8 mouse cellular contexts compared by ENCODE assay signal in the genomic region with DNA sequence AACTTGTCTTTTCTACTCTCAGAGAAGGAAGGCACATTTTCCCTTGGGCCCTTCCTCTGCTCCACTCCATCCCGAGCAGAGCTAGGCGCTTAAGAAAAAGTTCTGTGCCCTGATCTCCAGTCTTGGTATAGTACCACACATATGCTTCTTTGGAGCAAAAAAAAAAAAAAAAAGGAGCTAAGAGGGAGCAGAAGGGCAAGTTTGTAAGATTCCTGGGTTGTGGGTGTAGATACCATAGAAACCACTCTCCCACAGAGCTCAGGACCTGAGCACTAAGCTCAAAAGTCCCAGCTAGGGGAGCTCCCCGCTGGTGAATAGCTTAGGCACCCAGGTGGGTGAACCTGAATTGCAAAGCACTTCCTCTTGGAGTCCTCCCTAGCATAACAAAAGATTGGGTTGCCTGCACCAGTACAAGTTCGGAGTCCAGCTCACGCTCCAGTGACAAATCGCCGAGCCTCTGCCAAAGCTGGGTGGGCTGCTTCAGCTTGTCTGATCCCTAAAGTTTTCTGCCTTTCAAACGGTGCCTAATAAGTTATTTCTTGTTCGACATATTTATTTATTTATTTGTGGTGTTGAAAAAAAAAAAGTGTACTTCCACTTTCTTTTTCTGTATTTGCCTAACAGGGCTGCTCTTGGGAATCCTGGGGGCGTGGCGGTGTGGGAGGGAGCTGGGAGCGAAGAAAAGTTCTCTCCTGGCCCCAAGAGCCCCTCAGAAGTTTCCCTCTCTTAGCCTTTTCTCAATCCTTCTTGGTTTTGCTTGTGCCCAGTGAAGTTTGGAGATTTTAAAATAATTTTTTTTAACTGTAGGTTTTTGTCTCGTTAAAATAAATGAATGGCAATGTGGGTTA. TPM values are rescaled to one million over a fixed set of nuclear protein-coding genes. Genes with fewer than 3 reads are reported as not detected.
DNase-seq lines count a peak whose midpoint lies in the region; ATAC-seq lines count a peak whose summit lies in the region.

No protein-coding gene starts in this region.

- H3K4me1 ChIP-seq in hindbrain, embryonic 11.5 days (replicated peaks; ENCODE audit: control insufficient read depth, insufficient read depth, low read length), result peaks cover 11% of the 10 kb centered on the region
- peaks cover 9% of the 10 kb centered on the region; the same call in 1 of the 2 replicates for H3K4me1 ChIP-seq in liver, embryonic 12.5 days
- peaks cover 17% of the 10 kb centered on the region for H3K4me1 ChIP-seq in stomach, embryonic 15.5 days

- H3K36me3 ChIP-seq in hindbrain, embryonic 11.5 days (ENCODE audit: control insufficient read depth, insufficient read depth, low read length), result no peaks in the 10 kb centered on the region
- no peaks in the 10 kb centered on the region for H3K36me3 ChIP-seq in liver, embryonic 12.5 days
- no peaks in the 10 kb centered on the region for H3K36me3 ChIP-seq in stomach, embryonic 15.5 days

- H3K4me3 ChIP-seq in hindbrain, embryonic 11.5 days (ENCODE audit: low read depth, low read length), result peak overlapping the region; percentile 43; the same call in 1 of the 2 replicates
- H3K4me3 ChIP-seq in liver, embryonic 12.5 days, result peak overlapping the region; percentile 26
- peak overlapping the region; percentile 42 for H3K4me3 ChIP-seq in stomach, embryonic 15.5 days (replicated peaks)

- no peak overlapping the region for H3K27ac ChIP-seq in hindbrain, embryonic 11.5 days (ENCODE audit: low read depth, low read length)
- no peak overlapping the region for H3K27ac ChIP-seq in liver, embryonic 12.5 days
- no peak overlapping the region for H3K27ac ChIP-seq in stomach, embryonic 15.5 days

- H3K4me2 ChIP-seq in hindbrain, embryonic 11.5 days (replicated peaks; ENCODE audit: low read depth, low read length), result peak overlapping the region; percentile 84
- peak overlapping the region; percentile 53 for H3K4me2 ChIP-seq in liver, embryonic 12.5 days
- H3K4me2 ChIP-seq in stomach, embryonic 15.5 days, result peak overlapping the region; percentile 90

- H3K27me3 ChIP-seq in hindbrain, embryonic 11.5 days (ENCODE audit: control insufficient read depth, insufficient read depth, low read length), result peaks cover 35% of the 10 kb centered on the region
- H3K27me3 ChIP-seq in liver, embryonic 12.5 days (replicated peaks), result peaks cover 43% of the 10 kb centered on the region
- H3K27me3 ChIP-seq in stomach, embryonic 15.5 days (replicated peaks), result peaks cover 32% of the 10 kb centered on the region

- peak; percentile 27 for ATAC-seq in common myeloid progenitor, adult 5-6 weeks (replicated peaks; ENCODE audit: low read depth, poor library complexity, severe bottlenecking)
- ATAC-seq in hindbrain, embryonic 11.5 days (ENCODE audit: low FRiP score), result no peak; the same call in 1 of the 2 replicates
- no peak for ATAC-seq in liver, embryonic 12.5 days
- ATAC-seq in stomach, embryonic 15.5 days (ENCODE audit: insufficient read depth, low FRiP score, low read depth), result no peak

- intact Hi-C loops in gastrocnemius, postnatal 14 days (cut with DNase I; ENCODE audit: low total_unique reads), result no loop called here

- peak; percentile 26 for DNase-seq in gastrocnemius, postnatal 14 days
- DNase-seq in gastrocnemius, adult 18-20 months (ENCODE audit: low spot score), result no peak
- DNase-seq in hindbrain, embryonic 11.5 days (ENCODE audit: low spot score), result peak; percentile 31
- no peak for DNase-seq in cerebellum, adult 18-20 months
- DNase-seq in left cerebral cortex, adult 8-10 months (ENCODE audit: low spot score in 2 of 2), result no peak

- 4% methylated on average over 13 of the region's 13 CpGs for whole genome bisulfite sequencing in hindbrain, embryonic 11.5 days
- 10% methylated on average over 13 of the region's 13 CpGs for WGBS in liver, embryonic 12.5 days (ENCODE audit: insufficient replicate concordance)
- WGBS in stomach, embryonic 15.5 days, result 14% methylated on average over 13 of the region's 13 CpGs

- no peaks in the 10 kb centered on the region for H3K9me3 ChIP-seq in hindbrain, embryonic 11.5 days (ENCODE audit: control insufficient read depth, low read length)
- no peaks in the 10 kb centered on the region for H3K9me3 ChIP-seq in liver, embryonic 12.5 days (replicated peaks)
- H3K9me3 ChIP-seq in stomach, embryonic 15.5 days, result no peaks in the 10 kb centered on the region

- H3K9ac ChIP-seq in hindbrain, embryonic 11.5 days (ENCODE audit: low read depth, low read length), result no peak overlapping the region
- H3K9ac ChIP-seq in liver, embryonic 12.5 days, result no peak overlapping the region
- H3K9ac ChIP-seq in stomach, embryonic 15.5 days, result no peak overlapping the region

RNA-seq across cellular contexts. Expression of a gene that starts 2.9 kb away (rescaled TPM):
- total RNA-seq in gastrocnemius, postnatal 14 days (2021), result under 1 TPM; 0.27 to 0.33 TPM
- total RNA-seq in gastrocnemius, adult 18-20 months (2021), result not detected
- not detected in 2 replicates for total RNA-seq in common myeloid progenitor, adult 5-6 weeks (2017)
- 0.33 and 0.62 TPM in 2 replicates for polyA plus RNA-seq in hindbrain, embryonic 11.5 days (2014; fragmentation: Nextera tagmentation; extraction: Ambion mirVana)
- polyA plus RNA-seq in liver, embryonic 12.5 days (2016; fragmentation: Nextera tagmentation; extraction: Ambion mirVana), result not detected in 2 replicates
- 0.86 and 1.3 TPM in 2 replicates for polyA plus RNA-seq in stomach, embryonic 15.5 days (2015; fragmentation: Nextera tagmentation; extraction: Ambion mirVana)
- total RNA-seq in left cerebral cortex, adult 8-10 months (2022), result 10 to 100 TPM; 20.7 to 26.2 (median 24.3) TPM

RNA-seq across cellular contexts. Expression of a gene that starts 54.6 kb away (rescaled TPM):
- 10 to 100 TPM; 11.7 to 12.7 TPM for total RNA-seq in gastrocnemius, postnatal 14 days (2021)
- total RNA-seq in gastrocnemius, adult 18-20 months (2021), result 1 to 10 TPM; 2.2 to 3.4 TPM
- not detected in 2 replicates for total RNA-seq in common myeloid progenitor, adult 5-6 weeks (2017)
- polyA plus RNA-seq in hindbrain, embryonic 11.5 days (2014; fragmentation: Nextera tagmentation; extraction: Ambion mirVana), result 7.0 TPM in 2 replicates
- 7.6 and 8.3 TPM in 2 replicates for polyA plus RNA-seq in liver, embryonic 12.5 days (2016; fragmentation: Nextera tagmentation; extraction: Ambion mirVana)
- polyA plus RNA-seq in stomach, embryonic 15.5 days (2015; fragmentation: Nextera tagmentation; extraction: Ambion mirVana), result 9.9 and 10.2 TPM in 2 replicates
- 1 to 10 TPM; 3.1 to 4.5 (median 4.3) TPM for total RNA-seq in left cerebral cortex, adult 8-10 months (2022)

Comparison
In these comparisons a context has a peak if more than half of its experiments do, and no peak if none do; other contexts are left out.
1. DNase-seq: peak in gastrocnemius, postnatal 14 days (single experiment) and hindbrain, embryonic 11.5 days (single experiment); none in gastrocnemius, adult 18-20 months (single experiment), cerebellum, adult 18-20 months (0 of 2) and left cerebral cortex, adult 8-10 months (0 of 2).
2. RNA of a gene that starts 2.9 kb away (total RNA-seq): 20.7 to 26.2 TPM in left cerebral cortex, adult 8-10 months; 0.27 to 0.33 TPM in gastrocnemius, postnatal 14 days, not detected in gastrocnemius, adult 18-20 months and not detected in common myeloid progenitor, adult 5-6 weeks; every median in the first group is over 10 times any median in the second.
3. Peak in every context shown above with its lines, with median percentiles within 50 percentile points of each other: H3K4me2 ChIP-seq and H3K4me3 ChIP-seq.